Mouse (Mus musculus) spleen, postnatal 10 days (tissue): ENCODE measurements at regions not wholly inside any gene's neighbourhood (a gene's known extent, or its start where the extent isn't known, plus 50 kb on each side); places are given as distances from the start of the nearest gene placed in this dataset.
A peak's percentile ranks its signal among the peaks of the same experiment; 100 is the strongest.

Experiments
- DNase-seq, 2 experiments: peaks; one replicate each; pipeline ENCODE4 v3.0.0; 2021 to 2022; ENCODE audit warnings: low spot score in 2 of 2

GRCm38 (mm10) chr5:103374162-103374561, 50.8 kb upstream of the Ptpn13 start:
- no peak for DNase-seq

GRCm38 (mm10) chr5:103373089-103373488, 51.9 kb upstream of the Ptpn13 start:
- no peak for DNase-seq

GRCm38 (mm10) chr5:103370456-103370855, 54.5 kb upstream of the Ptpn13 start:
- DNase-seq, result no peak

DNA sequence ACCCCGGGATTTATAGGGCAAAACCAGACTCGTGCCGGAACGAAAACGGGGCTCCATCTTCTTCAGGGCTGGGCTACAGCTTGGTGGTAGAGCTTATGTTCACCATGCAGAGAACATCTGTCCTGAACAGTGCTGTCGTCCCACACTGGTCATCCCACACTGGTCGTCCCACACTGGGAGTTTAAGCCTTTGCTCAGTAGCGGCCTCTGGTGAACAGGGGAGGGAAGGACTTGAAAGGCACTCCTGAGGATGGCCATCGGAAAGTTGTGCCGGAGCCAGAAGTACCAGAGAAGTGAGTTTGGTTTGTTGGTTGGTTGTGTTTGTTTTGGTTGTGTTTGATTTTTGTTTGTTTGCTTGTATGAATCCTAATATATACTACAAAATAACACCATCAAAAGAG, 56.0 kb upstream of the Ptpn13 start:
- DNase-seq, result no peak

- DNase-seq, result no peak
Observed at GRCm38 (mm10) chr5:103367201-103367671, 57.8 kb upstream of the Ptpn13 start.

GRCm38 (mm10) chr5:103365700-103366448, 59.1 kb upstream of the Ptpn13 start:
- no peak for DNase-seq

DNA sequence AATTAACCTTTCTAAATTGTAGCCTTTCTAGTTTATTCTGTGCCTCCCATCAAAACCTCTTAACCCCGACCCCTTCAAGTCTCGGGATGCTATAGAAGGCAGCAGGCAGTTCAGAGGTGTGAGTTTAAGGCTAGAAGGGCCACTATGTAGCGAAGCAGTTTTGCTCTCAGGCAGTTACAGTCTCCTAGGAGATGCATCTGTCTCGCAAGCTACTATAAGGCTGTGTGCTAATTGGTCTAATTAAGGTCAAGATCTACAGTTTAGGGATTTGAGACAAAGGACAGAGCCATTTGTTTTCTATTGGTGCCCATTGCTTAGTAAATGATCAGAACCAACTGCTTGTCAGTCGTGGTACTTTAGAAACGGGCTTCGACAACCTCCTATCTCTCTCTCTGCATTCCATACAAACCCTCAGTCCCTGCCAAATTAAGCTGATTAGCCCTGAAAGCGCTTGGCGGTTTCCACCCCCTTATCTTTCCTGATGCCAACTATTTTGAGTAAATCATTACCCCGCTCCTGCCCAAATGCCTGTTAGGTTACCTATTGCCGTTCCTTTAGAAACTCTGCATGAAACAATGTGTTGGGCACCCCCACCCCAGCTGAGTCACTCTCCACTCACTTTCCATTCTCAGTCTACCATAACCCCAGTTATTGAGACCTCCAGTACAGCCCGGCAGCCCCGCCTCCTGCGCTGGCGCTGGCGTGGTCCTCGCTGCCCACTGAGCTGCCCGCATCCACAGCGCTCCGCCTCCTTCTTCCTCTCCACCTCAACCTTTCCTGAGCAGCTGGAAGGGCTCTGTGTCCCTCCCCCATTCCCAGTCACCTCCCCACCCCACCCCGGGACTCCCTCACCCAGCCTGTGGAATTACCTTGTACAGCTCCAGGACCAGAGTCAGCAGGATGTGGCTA, 59.9 kb upstream of the Ptpn13 start:
- no peak for DNase-seq

DNA sequence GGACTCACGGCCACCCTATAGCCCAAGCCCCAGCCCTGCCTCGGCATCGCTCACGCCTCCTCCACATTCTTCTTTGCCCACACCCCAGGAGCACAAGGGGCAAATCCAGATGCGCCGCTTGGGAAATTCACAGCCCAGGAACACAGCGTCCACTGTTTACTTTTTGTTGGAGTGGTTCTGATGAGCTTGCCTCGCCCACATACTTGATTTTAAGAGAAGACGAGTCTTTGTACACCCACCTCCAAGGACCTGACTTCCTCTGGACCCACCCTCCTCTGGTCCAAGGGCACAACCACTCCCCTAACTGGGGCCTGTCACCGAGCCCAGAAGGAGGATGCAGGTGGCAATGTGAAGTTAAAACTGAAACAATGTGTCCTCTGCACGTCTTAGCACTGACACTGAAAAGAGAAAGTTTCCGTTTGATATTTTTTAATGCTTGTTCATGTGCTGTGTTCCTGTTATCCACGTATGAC, 64.2 kb upstream of the Ptpn13 start:
- no peak for DNase-seq

DNA sequence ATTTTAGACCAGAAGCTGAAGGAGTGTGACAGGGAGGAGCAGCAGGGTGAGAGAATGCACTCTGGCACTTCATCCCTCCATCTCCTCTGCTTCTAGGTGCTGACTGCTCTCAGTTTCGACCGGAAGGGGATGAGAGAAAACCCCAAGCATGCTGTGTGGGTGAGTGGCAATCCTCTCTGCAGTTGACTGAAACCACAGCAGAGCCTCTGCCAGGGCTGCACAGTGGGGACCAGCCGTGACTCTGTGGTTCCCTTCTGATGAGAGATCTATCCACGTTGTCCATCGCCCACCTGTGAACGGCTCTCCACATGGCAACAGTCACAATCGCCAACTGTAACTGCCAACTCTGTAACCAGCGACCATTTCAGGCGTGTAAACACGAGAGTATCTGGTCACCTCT, 64.6 kb upstream of the Ptpn13 start:
- DNase-seq, result no peak

DNA sequence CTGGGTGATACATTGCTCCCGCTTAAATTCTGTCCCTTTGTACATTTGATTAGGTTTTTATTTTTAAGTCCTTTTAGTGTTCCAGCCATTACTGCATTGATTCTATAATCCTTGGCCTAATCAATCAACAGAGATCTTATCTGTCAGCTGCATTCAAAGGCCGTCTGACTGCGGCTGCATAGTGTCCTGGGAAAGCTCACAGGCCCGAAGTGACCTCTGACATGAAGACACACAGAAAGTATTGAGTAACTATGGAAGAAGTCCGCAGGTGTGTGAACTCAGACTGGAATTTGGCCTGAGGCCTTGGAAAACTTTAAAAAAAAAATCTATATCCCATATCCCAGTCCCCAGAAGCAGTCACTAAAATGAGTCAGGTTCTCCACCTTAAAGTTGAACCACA, 67.4 kb upstream of the Ptpn13 start:
- DNase-seq, result no peak

GRCm38 (mm10) chr5:103356500-103356899, 68.5 kb upstream of the Ptpn13 start:
- no peak for DNase-seq

DNA sequence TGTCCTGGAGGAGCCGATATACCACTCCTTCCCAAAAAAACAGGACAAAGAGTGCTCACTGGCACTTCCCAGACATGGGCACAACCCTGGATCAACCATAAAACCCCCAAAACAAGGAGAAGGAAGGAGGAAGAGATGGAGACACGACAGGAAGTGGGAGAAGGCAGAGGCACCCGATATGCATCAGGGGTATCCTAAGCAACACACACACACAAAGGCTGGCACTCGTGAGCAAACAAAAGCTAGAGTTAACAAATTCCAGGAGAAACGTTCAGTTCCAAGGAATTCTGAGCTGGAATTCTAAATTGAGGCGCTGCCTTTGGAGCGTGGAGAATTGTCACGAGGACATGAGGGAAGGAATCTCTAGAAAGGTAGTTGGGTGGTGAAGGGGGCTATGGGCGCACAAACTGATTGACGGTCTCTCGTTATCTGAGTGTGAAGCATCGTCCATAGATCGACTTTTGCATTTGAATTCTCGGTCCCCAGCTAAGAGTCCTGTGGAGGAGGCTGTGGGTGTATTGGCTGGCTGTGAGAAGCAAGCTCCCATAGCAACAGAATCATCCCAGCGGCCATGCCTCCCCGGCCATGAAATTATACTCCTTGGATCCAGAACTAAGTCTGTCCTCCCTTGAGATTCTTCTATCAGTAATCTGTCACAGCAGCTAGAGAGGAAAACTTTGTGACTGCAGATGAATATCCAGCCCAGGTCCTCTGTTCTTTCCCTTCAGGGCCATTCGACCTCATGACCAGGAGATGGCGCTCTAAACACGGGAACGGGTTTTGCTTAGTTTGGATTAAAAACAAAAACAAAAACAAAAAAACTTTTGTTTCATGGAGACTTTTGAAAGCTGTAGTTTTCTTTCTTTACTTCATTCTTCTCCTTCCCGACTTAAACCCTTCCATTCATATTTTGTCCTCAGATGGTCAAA, 69.4 kb upstream of the Ptpn13 start:
- peak in 1 of 2 experiments; percentile 34 for DNase-seq

- no peak for DNase-seq
Observed at GRCm38 (mm10) chr5:103343869-103344268, 81.1 kb upstream of the Ptpn13 start.

DNA sequence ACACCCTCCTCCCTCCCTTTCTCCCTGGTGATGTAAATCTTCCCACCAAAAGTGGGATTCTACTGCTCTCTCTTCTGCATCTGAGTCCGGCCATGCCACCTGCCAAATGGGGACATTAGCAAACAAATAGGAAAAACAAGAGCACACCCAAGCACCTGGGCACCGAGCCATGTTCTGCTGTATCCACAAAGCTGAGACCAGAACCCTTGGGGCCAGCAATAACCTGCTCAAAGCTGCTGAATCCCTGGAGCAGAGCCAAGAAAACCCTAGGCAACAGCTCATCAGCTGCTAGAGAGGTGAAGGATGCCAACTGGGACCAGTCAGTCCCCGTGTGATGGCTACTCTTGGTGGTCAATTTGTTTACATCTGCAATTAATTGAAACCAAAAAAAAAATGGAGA, 83.5 kb upstream of the Ptpn13 start:
- no peak for DNase-seq

DNA sequence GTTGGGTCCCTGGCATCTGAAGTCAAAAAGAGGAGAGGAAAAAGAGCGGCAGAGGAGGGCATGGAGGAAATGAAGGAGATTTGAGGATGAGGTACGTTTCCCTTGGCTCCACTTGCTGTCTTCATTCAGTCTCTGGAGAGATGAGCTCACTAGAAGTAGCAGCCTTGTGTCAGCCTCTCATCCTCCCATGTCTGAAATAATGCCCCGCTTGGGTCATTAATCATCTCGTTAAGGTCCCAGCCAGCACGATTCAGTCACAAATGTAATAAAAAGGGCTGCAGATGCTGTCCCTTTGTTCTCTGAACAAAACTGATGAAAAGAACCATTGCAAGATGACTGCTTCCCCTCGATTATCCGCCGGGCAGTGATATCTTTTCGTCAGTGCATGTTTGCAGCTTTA, 84.4 kb upstream of the Ptpn13 start:
- no peak for DNase-seq

GRCm38 (mm10) chr5:103336689-103337490, 88.1 kb upstream of the Ptpn13 start:
- no peak for DNase-seq

GRCm38 (mm10) chr5:103335916-103336688, 88.9 kb upstream of the Ptpn13 start:
- no peak for DNase-seq

GRCm38 (mm10) chr5:103326412-103326811, 98.6 kb upstream of the Ptpn13 start:
- DNase-seq, result no peak

DNA sequence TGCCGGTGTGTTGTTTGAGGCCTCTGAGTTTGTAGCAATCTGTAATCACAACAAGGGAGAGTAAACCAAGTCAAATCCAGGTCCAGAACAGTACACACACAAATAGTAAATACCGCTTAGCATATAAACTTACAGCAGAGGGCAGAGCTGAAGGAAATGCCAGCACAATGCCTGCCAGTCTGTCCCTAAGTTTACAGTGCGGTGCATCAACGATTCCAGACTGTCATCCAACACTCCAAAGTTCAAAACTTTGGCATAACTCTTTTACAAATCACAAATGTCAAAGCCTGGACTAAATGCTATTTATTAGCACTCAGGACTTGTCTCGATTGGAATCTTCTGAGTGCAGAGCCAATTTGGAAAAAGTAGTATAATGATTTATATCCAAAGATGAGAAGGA, 104.7 kb upstream of the Ptpn13 start:
- DNase-seq, result no peak
